In genomic region chr5:141889766-141890165, GRCm38 (mm10) we compare ENCODE assay signal across 16 mouse cellular contexts.
DNase-seq lines count a peak whose midpoint lies in the region; ATAC-seq and TF ChIP-seq lines count a peak whose summit lies in the region.
"Had no signal": no experiment of that assay in that cellular context is flagged by ENCODE, and none has a peak within 500 bp of the region (broad histone marks: within the 10 kb centered on the region; RNA-seq: fewer than 3 reads in every experiment).

No protein-coding gene starts in this region.

- H3K4me3 ChIP-seq in heart, embryonic 13.5 days, result no peak overlapping the region
- H3K4me3 ChIP-seq in lung, embryonic 14.5 days (ENCODE audit: low read depth, low read length), result no peak overlapping the region
- H3K4me3 ChIP-seq in hindbrain, embryonic 15.5 days, result no peak overlapping the region
- no peak overlapping the region for H3K4me3 ChIP-seq in midbrain, embryonic 13.5 days (replicated peaks)
- H3K4me3 ChIP-seq in stomach, postnatal 0 days (ENCODE audit: low read depth, low read length), result no peak overlapping the region
- H3K4me3 ChIP-seq: embryonic facial prominence, embryonic 13.5 days; kidney, embryonic 15.5 days had no signal

- H3K27me3 ChIP-seq in heart, embryonic 13.5 days (replicated peaks), result no peaks in the 10 kb centered on the region
- no peaks in the 10 kb centered on the region for H3K27me3 ChIP-seq in lung, embryonic 14.5 days (ENCODE audit: insufficient read depth, low read length)
- no peaks in the 10 kb centered on the region for H3K27me3 ChIP-seq in hindbrain, embryonic 15.5 days
- H3K27me3 ChIP-seq in midbrain, embryonic 13.5 days, result peaks cover 2% of the 10 kb centered on the region; the same call in 1 of the 2 replicates
- H3K27me3 ChIP-seq in stomach, postnatal 0 days (ENCODE audit: control insufficient read depth, insufficient read depth, low read length), result no peaks in the 10 kb centered on the region
- H3K27me3 ChIP-seq: embryonic facial prominence, embryonic 13.5 days; kidney, embryonic 15.5 days had no signal

- peaks cover 14% of the 10 kb centered on the region for H3K4me1 ChIP-seq in heart, embryonic 13.5 days
- peaks cover 5% of the 10 kb centered on the region; the same call in 1 of the 2 replicates for H3K4me1 ChIP-seq in lung, embryonic 14.5 days (ENCODE audit: insufficient read depth)
- peaks cover 16% of the 10 kb centered on the region for H3K4me1 ChIP-seq in hindbrain, embryonic 15.5 days (replicated peaks)
- peaks cover 34% of the 10 kb centered on the region for H3K4me1 ChIP-seq in midbrain, embryonic 13.5 days (replicated peaks)
- no peaks in the 10 kb centered on the region for H3K4me1 ChIP-seq in stomach, postnatal 0 days (replicated peaks; ENCODE audit: control insufficient read depth, insufficient read depth)

- H3K4me2 ChIP-seq in heart, embryonic 13.5 days, result peak overlapping the region; percentile 49
- H3K4me2 ChIP-seq in lung, embryonic 14.5 days, result 0 out of 2 replicates have a peak overlapping the region, but pooled peaks have one; percentile 32
- H3K4me2 ChIP-seq in hindbrain, embryonic 15.5 days, result 0 out of 2 replicates have a peak overlapping the region, but pooled peaks have one; percentile 6
- peak overlapping the region; percentile 34 for H3K4me2 ChIP-seq in midbrain, embryonic 13.5 days (replicated peaks)
- H3K4me2 ChIP-seq in stomach, postnatal 0 days (replicated peaks; ENCODE audit: low read depth), result no peak overlapping the region
- H3K4me2 ChIP-seq: embryonic facial prominence, embryonic 13.5 days; kidney, embryonic 15.5 days had no signal

- H3K36me3 ChIP-seq in heart, embryonic 13.5 days, result no peaks in the 10 kb centered on the region
- no peaks in the 10 kb centered on the region for H3K36me3 ChIP-seq in lung, embryonic 14.5 days (ENCODE audit: insufficient read depth)
- no peaks in the 10 kb centered on the region for H3K36me3 ChIP-seq in hindbrain, embryonic 15.5 days
- no peaks in the 10 kb centered on the region for H3K36me3 ChIP-seq in midbrain, embryonic 13.5 days
- H3K36me3 ChIP-seq in stomach, postnatal 0 days (ENCODE audit: control insufficient read depth, insufficient read depth, low read length), result no peaks in the 10 kb centered on the region
- H3K36me3 ChIP-seq: embryonic facial prominence, embryonic 13.5 days; kidney, embryonic 15.5 days had no signal

- no peaks in the 10 kb centered on the region for H3K9me3 ChIP-seq in heart, embryonic 13.5 days
- H3K9me3 ChIP-seq in lung, embryonic 14.5 days (ENCODE audit: low read depth, low read length), result no peaks in the 10 kb centered on the region
- H3K9me3 ChIP-seq in hindbrain, embryonic 15.5 days, result no peaks in the 10 kb centered on the region
- no peaks in the 10 kb centered on the region for H3K9me3 ChIP-seq in midbrain, embryonic 13.5 days
- no peaks in the 10 kb centered on the region for H3K9me3 ChIP-seq in stomach, postnatal 0 days (ENCODE audit: control insufficient read depth, low read length)
- H3K9me3 ChIP-seq: embryonic facial prominence, embryonic 13.5 days; kidney, embryonic 15.5 days had no signal

- TF ChIP-seq EP300 in stomach, postnatal 0 days (optimal IDR thresholded peaks at IDR 0.05), result no peak

- TF ChIP-seq CTCF in lung, embryonic 14.5 days (IDR thresholded peaks at IDR 0.05; ENCODE audit: low read depth), result no peak
- TF ChIP-seq CTCF in stomach, postnatal 0 days (IDR thresholded peaks at IDR 0.05; ENCODE audit: low read depth), result no peak

- no peak for ATAC-seq in heart, embryonic 13.5 days (ENCODE audit: extremely low read depth, insufficient number of reproducible peaks, low FRiP score, low TSS enrichment)
- ATAC-seq in lung, embryonic 14.5 days (ENCODE audit: insufficient read depth), result peak; percentile 49; the same call in 1 of the 2 replicates
- no peak for ATAC-seq in hindbrain, embryonic 15.5 days (ENCODE audit: low FRiP score, low read depth)
- 0 out of 2 replicates have a peak, but pooled peaks have one; percentile 24 for ATAC-seq in midbrain, embryonic 13.5 days
- no peak for ATAC-seq in stomach, postnatal 0 days (ENCODE audit: low FRiP score, low TSS enrichment)
- ATAC-seq: activated CD4-positive, CD25-positive, alpha-beta regulatory T cell, adult 4 months had no signal

- DNase-seq in heart, adult 9 months (ENCODE audit: low spot score in 2 of 2), result no peak
- peak; percentile 58 for DNase-seq in lung, embryonic 14.5 days
- no peak for DNase-seq in lung, postnatal 14 days
- no peak for DNase-seq in stomach, postnatal 0 days (ENCODE audit: low spot score)
- DNase-seq: adrenal gland, postnatal 36 days; cerebellum, adult 11 months; gastrocnemius, postnatal 36 days; liver; right cerebral cortex, postnatal 25 days had no signal

- WGBS in heart, embryonic 13.5 days, result 24% methylated on average over 9 of the region's 9 CpGs
- WGBS in lung, embryonic 14.5 days, result 24% methylated on average over 9 of the region's 9 CpGs
- WGBS in hindbrain, embryonic 15.5 days, result 35% methylated on average over 9 of the region's 9 CpGs
- whole genome bisulfite sequencing in midbrain, embryonic 13.5 days, result 31% methylated on average over 9 of the region's 9 CpGs
- WGBS in stomach, postnatal 0 days, result 43% methylated on average over 9 of the region's 9 CpGs

- no peak overlapping the region for H3K9ac ChIP-seq in heart, embryonic 13.5 days
- H3K9ac ChIP-seq in lung, embryonic 14.5 days, result no peak overlapping the region
- H3K9ac ChIP-seq in hindbrain, embryonic 15.5 days, result no peak overlapping the region
- no peak overlapping the region for H3K9ac ChIP-seq in midbrain, embryonic 13.5 days (replicated peaks)
- no peak overlapping the region for H3K9ac ChIP-seq in stomach, postnatal 0 days (ENCODE audit: low read length)
- H3K9ac ChIP-seq: embryonic facial prominence, embryonic 13.5 days; kidney, embryonic 15.5 days had no signal

- no peak overlapping the region for H3K27ac ChIP-seq in heart, embryonic 13.5 days (replicated peaks)
- no peak overlapping the region for H3K27ac ChIP-seq in lung, embryonic 14.5 days (ENCODE audit: low read depth)
- no peak overlapping the region for H3K27ac ChIP-seq in hindbrain, embryonic 15.5 days (replicated peaks)
- H3K27ac ChIP-seq in midbrain, embryonic 13.5 days, result no peak overlapping the region
- H3K27ac ChIP-seq in stomach, postnatal 0 days (replicated peaks), result no peak overlapping the region
- H3K27ac ChIP-seq: embryonic facial prominence, embryonic 13.5 days; kidney, embryonic 15.5 days; macrophage had no signal

Comparison
In these comparisons a context has a peak if more than half of its experiments do, and no peak if none do; other contexts are left out.
1. ATAC-seq: peak in lung, embryonic 14.5 days (single experiment) and midbrain, embryonic 13.5 days (single experiment); none in heart, embryonic 13.5 days (single experiment), hindbrain, embryonic 15.5 days (single experiment) and stomach, postnatal 0 days (single experiment).